Mouse (Mus musculus) left cerebral cortex, adult 9 months (tissue): Measurements from ENCODE around the gene Iqcd.

Source experiments
- DNase-seq, 2 experiments: peaks; one replicate each; pipeline ENCODE4 v3.0.0; 2022; ENCODE audit warnings: low spot score in 2 of 2

Iqcd gene

DNA sequence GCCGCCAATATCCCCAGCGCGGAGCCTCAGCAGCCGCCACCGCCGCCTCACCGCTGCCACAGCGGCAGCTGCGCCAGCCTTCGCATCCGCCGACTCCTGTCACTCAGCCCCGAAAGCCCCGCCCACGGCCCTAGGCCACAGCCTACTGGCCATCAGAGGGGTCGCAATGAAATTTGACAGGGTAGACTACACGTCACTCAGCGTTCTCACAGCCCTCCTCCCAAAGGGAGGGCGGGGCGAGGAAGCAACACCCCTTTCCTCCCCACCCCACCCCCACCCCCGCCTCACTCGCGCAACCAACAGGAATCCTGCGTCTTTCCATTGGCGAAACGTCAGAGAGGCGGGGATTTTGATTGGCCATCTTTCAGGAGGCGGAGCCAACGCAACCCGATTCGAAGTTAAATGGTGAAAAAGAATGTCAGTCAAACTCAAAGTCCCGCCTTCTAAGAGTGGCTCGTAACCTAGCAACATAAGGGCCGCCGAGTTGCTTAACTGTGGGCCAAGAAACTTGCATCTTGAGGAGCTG, at the start of gene Iqcd, which contains the start of gene Tpcn1:
Gene Iqcd (plus strand): TSS at position 448 of the 526 bp plus-strand sequence.
Gene Tpcn1 (minus strand): TSS at position 105 of the 526 bp plus-strand sequence.
- DNase-seq: peak; percentile 98 to 99

DNA sequence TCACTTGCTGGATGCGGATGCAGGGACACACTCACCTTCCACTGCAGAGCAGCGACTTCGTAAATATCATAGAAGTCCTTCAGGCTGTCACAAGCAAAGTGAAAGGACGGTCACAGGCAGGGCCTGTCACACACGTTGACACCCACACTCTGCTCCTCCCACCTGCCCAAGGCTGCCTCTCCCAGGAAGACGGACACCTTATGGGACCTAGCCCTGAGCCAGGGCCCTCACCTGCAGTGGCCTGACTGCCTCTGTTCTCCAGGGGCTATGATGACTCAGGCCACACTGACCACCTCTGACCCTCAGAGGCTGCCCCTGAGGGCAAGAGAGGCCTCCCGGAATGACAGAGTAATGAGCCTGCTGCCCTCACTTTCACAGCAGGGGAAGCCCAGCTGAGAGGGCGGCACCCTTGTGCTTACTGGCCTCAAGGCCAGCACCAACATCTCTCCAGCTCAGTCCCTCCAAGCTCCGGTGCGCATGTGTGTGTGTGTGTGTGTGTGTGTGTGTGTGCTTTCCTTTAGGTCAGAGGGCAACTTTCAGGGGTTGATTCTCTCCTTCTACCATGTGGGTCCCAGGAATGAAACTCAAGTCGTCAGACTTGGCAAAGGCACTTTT, 40.5 kb upstream of the Iqcd start:
- DNase-seq: no peak

DNA sequence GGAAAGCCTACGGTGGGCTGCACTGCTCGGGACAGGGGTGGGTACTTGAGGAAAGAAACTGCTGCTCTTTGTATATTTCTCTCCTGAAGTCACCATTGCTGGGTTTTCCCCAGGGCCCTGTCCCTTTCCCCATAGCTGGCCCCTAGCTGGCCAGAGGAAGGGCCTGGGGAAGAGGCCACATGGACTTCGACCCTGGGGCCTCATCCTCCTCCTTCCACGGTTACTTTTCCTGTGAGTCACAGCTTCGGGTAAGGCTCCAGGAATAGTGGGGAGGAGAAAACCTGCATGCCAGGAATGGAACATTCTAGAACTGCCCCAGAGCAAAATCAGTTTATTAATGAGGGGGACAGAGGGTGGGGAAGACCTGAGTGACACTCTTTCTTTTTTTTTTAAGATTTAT, 38.7 kb upstream of the Iqcd start:
- DNase-seq: no peak

DNA sequence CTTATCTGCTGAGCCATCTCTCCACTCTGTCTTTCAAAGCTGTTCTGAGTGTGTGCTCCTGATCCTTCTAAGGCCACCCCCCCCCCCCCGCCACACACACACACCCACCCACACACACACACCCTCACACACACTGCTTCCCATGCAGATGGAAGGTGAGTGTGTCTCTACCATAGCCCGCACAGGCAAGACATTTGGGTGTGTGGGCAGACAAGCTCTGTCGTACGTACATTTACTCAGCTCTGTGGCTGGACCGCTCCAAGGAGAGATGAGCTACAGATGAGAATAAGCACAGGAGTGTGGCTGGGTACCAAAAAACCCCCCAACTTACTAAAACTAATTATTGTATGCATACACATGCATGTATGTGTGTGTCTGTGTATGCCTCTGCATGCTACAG, 38.1 kb upstream of the Iqcd start:
- DNase-seq: no peak

DNA sequence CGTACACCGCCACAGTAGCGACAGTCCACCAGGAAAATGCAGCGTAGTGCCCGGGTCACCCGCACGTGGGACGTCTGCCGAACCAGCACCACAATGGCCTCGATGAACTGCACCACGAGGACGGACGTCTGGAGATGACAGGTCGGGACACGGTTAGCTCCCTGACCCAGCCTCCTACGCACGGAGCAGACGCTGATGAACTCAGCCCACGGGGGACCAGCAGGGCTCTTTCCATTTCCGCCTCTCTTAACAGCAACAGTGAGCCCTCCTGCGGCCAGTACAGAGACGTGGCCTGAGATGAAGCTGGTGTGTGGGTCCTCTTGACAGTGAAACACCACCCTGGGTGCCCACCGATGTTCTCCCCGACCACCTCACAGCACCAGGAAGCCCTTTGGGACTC, 32.9 kb upstream of the Iqcd start:
- no peak for DNase-seq

DNA sequence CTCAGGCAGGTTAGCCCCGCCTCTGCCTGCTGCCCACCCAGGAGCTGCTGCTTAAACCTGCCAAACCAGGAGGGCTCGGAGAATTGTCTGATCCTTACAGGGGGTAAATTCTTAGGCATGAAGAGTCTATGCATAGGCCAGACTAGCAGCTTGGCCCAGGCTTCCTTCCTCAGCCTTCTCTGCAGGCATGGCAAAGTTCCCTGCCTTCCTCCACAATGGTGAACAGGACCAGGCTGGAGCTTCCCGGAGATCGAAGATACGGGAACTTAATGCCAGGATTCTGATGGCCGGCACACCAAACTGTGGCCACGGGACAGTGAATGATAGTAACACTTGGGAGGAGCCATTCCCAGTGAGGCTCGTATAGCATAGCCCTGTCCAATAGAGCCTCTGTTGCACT, 30.8 kb upstream of the Iqcd start:
- no peak for DNase-seq

DNA sequence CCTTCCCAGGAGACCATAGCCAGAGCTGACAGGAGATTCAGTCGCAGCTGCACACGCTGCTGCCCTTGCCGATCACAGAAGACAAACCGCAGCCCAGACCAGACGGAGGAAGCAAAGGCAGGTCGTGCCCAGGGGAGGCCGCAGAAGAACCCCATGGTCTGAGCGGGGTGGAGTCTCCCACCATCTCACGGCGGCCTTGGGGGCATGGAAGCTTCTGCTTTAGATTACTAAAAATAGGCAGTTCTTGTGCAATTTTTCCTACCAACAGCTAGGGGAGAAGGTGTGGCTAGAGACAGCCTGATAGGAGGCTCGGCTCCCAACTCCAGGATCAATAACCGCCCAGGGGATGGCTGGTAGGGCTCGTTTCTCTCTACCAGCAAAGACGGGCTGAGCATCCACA, 30.1 kb upstream of the Iqcd start:
- peak in 1 of 2 experiments; percentile 48 for DNase-seq

DNA sequence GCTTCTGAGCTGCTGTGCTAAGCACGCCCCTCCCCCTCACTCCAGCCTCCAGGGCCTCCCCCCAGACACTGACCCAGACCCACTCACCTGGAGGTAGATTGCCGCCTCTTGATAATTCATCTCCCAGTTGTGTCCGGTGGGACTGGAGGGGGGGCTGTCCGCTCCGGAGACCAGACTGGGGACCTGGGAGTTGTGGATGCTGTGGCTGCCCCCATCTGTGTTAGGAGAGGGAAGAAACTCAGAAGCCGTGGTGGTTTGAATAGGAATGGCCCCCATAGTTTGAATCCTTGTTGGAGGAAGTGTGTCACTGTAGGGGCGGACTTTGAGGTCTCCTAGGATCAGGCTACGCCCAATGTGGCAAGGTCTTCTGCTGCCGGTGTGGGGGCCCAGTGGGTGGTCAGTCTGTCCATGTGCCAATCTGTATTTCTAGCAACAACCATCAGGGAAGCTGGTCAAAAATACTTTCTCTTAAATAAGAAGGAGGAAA, 28.6 kb upstream of the Iqcd start:
- no peak for DNase-seq

DNA sequence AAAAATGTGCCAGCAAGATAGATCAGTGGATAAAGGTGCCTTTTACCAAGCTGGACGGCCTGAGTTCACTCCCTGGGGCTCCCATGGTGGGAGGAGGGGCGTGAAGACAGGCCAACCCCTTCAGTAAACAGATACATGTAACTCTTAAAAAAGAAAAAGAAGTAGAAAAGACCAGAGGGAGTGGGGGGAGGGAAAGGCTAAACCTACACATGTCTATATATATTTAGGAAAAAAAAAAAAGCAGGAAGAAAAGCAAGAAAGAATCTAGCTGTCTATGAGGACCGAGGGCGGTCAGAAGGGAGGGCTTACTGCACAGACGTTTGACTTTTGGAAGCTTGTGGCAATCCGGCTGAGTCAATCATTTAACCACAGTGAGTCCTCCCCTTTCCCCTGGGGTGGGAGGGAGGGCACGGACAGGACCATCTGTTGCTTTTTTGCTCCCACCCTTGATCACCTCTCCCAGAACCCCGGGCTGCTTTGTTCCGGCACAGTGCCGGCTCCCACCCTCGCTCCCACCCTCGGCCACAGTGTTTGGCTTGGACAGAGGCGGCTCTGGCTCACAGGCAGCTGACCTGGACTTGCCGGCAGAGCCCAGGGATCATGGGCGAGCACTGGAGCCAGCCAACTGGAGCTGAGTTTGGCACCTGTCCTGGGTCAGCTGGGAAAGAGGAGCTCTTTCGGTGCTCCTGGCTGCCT, 28.1 kb upstream of the Iqcd start:
- DNase-seq: no peak

DNA sequence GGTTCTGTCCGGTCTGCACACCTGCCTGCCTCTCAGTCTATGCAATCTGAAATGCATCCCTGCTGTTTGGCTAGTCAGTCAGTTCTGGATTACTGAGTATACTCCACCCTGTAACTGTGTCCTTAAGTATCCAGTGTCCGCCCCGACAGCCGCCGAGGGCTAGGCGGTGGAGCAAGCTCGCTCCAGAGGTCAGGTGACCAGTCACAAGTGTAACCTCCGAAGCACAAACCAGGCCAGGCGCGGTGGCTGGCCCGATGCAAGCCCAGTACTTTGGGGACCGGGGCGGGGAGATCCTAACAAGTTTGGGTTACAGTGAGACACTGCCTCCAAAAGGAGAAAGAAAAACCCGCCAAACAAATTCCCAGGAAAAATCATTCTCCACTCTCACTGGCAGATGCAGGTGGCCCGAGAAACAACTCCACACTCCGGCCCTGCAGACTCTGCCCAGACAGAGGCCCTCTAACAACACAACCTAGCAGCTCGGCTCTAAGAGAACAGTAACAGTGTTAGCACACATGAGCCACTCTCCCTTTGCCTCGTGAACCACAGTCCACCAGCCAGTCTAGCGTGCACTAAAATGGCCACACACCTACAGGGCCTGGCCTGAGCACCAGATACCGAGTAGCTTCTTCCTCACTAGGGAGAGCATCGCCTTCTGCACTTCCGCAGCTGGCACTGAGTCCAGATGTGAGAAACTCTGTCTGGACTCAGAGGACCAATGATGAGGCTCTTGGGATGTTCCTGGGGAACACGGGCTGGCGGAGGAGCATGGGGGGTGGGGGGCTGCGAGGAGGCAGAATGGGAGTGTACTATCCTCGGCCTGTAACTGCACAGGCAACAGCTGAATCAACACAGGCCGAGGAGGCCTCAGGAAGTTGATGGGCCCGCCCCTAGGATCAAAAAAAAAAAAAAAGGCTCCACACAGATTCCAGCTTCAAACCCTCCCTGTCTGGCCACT, 25.6 kb upstream of the Iqcd start:
- no peak for DNase-seq

DNA sequence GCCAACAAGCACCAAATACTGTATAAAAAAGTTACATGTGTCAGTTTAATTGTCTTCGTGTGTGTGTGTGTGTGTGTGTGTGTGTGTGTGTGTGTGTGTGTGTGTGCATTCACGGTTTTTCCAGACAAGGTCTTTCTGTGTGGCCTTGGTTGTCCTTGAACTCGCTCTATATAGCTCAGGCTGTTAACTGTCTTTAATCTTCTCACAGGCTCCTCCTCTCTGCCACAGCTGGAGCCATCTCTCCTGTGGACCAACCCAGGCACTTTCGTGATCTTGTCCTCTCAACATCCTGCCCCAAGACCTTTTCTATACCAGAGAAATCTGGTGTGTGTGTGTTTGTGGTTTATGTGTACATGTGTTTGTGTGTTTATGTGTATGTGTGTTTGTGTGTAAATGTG, 24.9 kb upstream of the Iqcd start:
- DNase-seq: no peak

DNA sequence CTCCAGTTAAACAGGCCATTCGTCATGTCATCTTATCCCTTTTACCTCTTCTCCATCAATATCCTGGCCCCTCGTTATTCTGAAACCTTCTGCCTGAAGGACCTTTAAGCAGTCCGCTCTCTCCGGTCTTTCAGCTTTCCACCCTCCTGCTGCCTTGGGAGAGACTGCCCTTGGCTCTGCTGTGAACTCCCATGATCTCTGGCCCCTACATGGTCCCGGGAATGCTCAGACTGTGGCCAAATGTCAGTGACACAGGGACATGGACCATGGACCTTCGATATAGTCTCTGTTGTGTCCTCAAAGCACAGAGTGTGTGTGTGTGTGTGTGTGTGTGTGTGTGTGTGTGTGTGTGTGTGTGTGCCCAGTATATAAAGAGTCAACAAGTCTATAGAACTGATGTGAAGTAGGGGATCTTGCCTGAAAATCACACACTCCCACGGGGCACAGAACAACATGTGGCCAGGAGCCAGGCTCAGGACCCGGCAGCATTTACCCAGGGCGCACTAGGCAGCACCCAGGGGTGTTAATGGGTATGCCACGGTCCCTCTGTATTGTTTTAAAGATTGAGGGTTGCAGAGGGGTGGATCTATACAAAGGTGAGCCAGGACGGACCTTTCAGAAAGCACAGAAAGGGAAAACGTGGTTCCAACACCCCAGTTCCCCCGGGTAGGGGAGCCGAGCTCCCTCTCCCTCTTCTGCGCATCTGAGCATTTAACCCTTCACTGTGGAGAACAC, 23.5 kb upstream of the Iqcd start:
- no peak for DNase-seq

DNA sequence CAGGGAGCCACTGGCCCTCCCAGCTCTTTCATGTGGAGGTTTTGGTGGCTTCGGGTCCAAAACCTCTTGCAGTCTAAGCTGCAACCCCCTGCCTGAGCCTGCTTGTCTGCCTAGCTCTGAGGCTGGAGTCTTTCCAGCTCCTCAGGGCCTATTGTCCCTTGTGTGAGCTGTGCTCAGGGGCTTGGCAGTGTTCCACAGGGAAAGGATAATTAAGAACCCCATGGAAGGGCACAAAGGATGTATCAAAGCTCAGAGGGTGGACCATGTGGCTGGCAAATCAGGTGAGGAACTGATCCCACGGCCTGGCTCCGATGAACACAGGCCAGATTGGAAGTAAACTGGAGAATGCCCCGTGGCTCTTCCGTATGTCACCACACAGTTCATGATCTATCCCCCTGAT, 22.7 kb upstream of the Iqcd start:
- no peak for DNase-seq

DNA sequence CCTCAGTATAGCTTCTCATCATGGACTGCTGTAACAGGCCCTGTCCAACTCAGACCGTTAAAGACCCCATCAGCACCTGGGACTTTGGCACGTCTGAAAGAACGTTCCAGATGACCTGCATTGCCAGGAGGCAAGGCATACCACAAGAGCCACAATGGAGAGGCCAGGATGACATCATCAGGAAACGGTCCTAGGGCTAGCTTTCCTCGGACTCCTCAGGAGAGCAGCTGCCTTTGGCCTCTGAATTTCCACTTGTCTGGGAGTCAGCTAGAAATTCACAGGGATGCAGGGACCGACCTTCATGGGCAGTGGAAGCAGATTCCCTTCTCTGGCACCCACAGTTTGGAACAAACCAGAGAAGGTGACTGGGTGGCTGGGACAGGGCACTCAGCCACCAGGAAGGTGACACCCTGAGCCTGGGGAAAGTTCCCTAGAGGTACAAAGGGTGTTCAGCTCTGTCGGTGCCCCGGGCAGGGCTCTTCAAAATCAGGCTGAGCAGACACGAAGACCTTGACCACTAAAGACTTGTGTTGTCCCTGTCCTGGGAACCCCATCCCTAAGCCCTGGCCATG, 22.0 kb upstream of the Iqcd start:
- no peak for DNase-seq

DNA sequence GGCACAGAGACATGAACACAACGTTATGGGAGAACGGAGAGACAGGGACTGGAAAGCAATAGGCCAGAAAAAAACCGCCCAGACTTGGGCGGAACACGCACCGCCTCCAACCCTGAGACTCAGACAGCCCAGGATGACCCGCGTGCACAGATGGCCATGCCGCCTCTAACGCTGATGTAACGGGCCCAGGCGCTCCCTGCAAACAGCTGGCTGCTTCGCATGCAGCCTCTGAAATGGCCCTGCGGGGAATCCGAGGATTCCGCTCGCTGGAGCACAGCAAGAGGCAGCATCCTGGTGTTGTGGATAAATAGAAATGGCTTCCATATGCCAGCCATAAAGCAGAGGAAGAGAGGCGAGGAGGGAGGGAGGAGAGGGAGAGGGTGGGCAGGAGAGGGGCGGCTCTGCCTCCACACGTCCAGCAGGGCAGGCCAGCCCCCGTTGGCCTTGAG, 21.5 kb upstream of the Iqcd start:
- DNase-seq: no peak

DNA sequence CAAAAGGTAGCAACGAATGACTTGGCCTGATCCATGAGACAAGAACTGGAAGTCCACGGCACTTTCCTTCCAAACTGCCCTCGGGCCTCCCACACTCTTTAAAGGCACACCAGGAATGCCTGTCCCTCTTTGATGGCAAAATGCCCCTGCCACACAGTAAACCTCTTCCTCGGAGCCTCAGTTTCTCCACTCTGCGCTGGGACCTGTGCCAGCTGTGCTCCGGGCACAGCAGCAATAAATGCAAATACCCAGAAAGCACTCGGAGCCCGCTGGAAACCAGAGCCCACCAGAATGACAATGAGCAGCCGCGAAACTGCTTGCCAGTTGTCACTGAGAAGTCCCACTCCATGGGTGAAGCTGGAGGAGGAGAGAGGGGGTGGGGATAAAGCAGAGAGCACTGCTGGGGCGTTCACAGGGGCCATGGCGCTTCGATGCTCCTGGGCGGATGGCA, 21.0 kb upstream of the Iqcd start:
- DNase-seq: no peak

DNA sequence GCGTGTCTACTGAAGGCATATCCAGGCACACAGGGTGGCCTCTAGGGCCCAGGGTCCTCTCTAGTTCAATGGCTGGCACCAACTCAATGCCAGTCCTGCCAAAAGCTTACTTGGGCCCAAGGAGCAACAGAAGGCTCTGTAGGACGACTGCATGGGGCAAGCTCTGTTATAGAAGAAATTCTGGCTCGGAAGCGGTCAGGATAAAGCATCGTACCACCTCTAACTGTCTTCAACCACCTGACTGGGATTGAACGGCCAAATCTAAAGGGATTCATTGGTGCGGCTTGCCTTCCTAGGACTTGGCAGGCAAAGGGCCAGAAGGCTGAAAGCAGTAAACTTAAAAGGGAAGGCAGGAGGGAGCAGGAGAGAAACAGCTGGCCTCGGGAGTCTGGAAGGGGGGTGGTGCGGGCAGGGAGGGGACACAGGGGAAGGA, 20.5 kb upstream of the Iqcd start:
- DNase-seq: no peak

DNA sequence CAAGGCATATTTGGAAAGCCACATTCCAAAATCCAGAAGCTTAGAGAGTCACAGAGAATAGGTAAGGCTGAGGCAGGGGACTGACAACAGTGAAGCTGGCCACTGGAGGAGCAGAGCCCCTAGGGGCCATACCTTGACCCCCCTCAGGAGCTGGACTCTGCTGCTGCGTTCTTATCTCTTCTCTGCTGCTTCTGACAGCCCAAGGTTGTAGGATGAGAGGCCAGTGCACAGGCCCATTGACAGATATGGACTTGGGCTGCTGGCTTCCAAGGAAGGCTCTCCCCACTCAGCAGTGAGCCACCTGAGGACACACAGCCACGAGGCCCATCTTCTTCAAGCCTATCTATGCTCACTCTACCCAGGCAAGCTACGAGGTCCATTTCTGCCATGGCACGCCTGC, 19.9 kb upstream of the Iqcd start:
- DNase-seq: no peak

DNA sequence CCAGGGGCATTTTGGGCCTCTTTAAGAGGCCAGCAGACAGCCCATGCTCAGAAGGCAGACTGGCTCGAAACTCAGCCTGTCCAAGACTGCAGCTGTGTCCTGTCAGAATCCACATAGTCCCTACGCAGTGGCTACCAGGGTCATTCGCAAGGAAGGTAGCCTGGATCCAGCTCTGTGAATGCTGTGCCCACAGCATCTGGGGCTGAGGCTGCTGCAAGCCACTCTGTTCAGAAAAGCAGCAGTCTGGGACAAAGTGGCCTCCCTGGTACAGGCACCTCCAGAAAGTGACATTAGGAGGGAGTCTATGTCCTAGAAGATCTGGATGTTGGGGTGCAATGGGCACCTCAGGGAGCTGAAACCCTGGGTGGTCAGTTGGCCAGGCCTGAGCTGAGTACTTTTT, 19.0 kb upstream of the Iqcd start:
- DNase-seq: no peak

DNA sequence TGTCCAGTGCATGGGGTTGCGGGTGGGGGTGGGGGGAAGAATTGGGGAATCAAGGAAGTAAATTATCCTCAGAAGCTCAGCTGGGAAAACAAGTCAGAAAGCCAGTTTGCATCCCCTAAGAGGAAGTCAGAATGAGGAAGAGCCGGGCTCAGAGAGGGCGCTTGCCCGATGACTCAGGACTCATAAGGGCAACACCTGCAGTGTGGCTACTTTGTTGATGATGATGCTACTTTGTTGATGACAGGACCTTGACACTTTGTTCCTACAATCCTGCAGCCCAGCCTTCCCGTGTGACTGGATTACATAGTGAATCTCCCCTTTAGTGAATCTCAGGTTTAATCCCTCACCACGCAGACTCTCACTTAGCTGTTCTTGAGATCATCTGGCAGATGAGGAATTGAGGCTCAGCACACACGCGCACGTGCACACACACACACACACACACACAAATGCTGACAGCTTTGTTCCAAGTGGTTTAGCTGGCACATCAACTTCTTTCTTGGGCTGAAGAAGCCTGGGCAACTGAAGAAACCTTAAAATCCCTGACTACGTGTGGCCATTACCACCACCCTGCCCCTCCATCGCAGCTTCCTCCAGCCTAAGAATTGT, 18.4 kb upstream of the Iqcd start:
- no peak for DNase-seq
